Mouse (Mus musculus) small intestine, adult 2 months (tissue): Measurements from ENCODE around the gene Dgcr6.

Experiments
- CTCF ChIP-seq: fragments of 200-500 bp; IDR thresholded peaks from 2 replicates; pipeline ENCODE4 v1.5.1; 2012; ENCODE audit warnings: low read depth, mild to moderate bottlenecking, control low read depth, inconsistent platforms, low read length, moderate library complexity, mixed read lengths; ENCODE audit not compliant: insufficient replicate concordance, insufficient read length; ENCODE audit errors: extremely low read depth
- POLR2A ChIP-seq: fragments of 200-500 bp; IDR thresholded peaks from 2 replicates; pipeline ENCODE4 v1.6.1; 2012; ENCODE audit warnings: low read depth, mild to moderate bottlenecking, control low read depth, inconsistent platforms, low read length, moderate library complexity

DNA sequence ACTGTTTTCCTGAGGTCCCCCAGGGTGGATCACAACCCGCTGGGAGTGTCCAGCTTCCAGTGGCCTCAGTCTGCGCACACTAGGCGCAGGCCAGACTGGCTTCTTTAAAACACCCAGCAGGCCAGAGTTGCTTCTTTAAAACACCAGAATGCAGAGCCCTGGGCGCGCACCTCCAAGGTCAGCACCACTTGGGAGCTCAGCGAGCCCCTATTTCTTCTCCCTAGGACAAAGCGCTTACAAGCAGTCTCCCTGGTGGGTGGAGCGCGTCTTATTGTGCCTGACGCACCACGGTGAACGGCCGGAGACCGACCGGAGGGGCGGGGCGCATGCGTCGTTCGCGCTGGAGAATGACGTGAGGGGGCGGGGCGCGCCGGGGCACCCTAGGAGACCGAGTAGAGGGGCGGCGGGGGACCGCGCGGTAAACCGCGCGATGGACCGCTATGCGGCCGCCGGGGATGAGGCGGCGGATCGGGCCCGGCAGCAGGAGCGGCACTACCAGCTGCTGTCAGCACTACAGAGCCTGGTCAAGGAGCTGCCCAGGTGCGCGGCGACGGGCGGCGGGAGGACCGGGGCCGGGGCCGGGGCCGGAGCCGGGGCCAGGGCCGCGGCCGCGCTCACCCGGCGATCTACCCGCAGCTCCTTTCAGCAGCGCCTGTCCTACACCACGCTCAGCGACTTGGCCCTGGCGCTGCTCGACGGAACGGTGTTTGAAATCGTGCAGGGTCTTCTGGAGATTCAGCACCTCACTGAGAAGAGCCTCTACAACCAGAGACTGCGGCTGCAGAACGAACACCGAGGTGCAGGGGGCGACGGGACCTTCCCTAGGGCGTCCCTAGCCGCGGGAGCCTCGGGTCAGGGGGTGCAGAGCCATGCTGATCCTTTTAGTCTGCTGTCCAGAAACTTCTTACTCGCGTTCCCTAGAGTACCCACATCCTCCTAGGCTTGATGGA is 13.7 kb downstream of the Dgcr6 start:
- TF ChIP-seq CTCF (no peak), POLR2A (peak; percentile 90)
